Mouse (Mus musculus): ENCODE data around the gene Dchs1.

DNA sequence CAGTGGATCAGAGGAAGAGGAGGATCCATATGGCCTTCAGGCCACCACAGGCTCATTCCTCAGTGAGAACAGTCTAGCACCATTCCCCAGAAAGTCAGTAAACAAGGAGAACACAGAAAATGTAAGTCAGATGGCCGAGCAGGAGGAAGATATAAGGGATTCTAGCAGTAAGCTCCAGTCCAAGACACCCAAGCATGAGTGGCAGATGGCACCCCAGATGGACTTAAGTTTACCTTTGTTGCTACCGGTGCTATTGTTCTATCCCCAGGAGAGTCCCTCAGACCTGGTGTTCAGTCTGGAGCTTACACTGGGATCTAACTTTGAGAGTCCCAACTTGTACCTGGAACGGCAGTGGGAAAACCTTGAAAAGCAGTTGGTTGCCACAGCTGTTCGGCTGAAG lies 83.6 kb downstream of the Dchs1 start:
- TF ChIP-seq CTCF (IDR thresholded peaks at IDR 0.05 in 2 of 3, conservative IDR thresholded peaks at IDR 0.05 in 1 of 3; ENCODE audit: control insufficient read depth in 1 of 3, insufficient read depth in 1 of 3, low read depth in 2 of 3, low read length in 3 of 3, poor library complexity in 1 of 3, severe bottlenecking in 1 of 3), result no peak
- TF ChIP-seq RCOR1 (IDR thresholded peaks at IDR 0.05; ENCODE audit: low read depth, low read length), result no peak
- TF ChIP-seq NRF1 (IDR thresholded peaks at IDR 0.05; ENCODE audit: insufficient read depth, low read depth, low read length, poor library complexity, severe bottlenecking), result no peak
- no peak for TF ChIP-seq MYC (IDR thresholded peaks at IDR 0.05; ENCODE audit: low read depth, low read length)
- no peak for TF ChIP-seq SIN3A (IDR thresholded peaks at IDR 0.05; ENCODE audit: low read length)
- no peak for TF ChIP-seq POLR2AphosphoS5 (IDR thresholded peaks at IDR 0.05; ENCODE audit: borderline replicate concordance, low read depth, low read length)
- no peak for TF ChIP-seq ETS1 (IDR thresholded peaks at IDR 0.05; ENCODE audit: low read depth, low read length)
- TF ChIP-seq CHD1 (IDR thresholded peaks at IDR 0.05; ENCODE audit: low read depth, low read length), result no peak
- no peak for TF ChIP-seq E2F4 (IDR thresholded peaks at IDR 0.05; ENCODE audit: borderline replicate concordance, low read depth, low read length)
- TF ChIP-seq USF1 (IDR thresholded peaks at IDR 0.05; ENCODE audit: low read depth, low read length), result no peak
- TF ChIP-seq ZKSCAN1 (IDR thresholded peaks at IDR 0.05; ENCODE audit: low read depth, low read length), result no peak
- TF ChIP-seq CHD2 (IDR thresholded peaks at IDR 0.05; ENCODE audit: low read length), result no peak
- no peak for TF ChIP-seq EP300 (IDR thresholded peaks at IDR 0.05; ENCODE audit: low read depth in 1 of 2, low read length in 2 of 2)
